Mouse (Mus musculus): ENCODE results near the gene Ovca2.
A peak's percentile ranks its signal among the peaks of the same experiment; 100 is the strongest.

Ovca2 gene

GRCm38 (mm10) chr11:75178672-75179208 lies at the start of gene Ovca2:
Gene Ovca2 (minus strand): TSS chr11:75178835.
- peak; percentile 89 for DNase-seq

- DNase-seq, result no peak
These were observed 49.0 kb upstream of the Ovca2 start for GRCm38 (mm10) chr11:75227632-75228031.

- no peak for DNase-seq
These were observed 46.2 kb upstream of the Ovca2 start for GRCm38 (mm10) chr11:75224835-75225234.

GRCm38 (mm10) chr11:75224062-75224461 lies 45.4 kb upstream of the Ovca2 start:
- DNase-seq, result no peak

GRCm38 (mm10) chr11:75220517-75221145 lies 42.0 kb upstream of the Ovca2 start:
- no peak for DNase-seq

- no peak for DNase-seq
These were observed 41.5 kb upstream of the Ovca2 start for GRCm38 (mm10) chr11:75220115-75220514.

GRCm38 (mm10) chr11:75214081-75214950 lies 35.7 kb upstream of the Ovca2 start:
- DNase-seq, result no peak

- DNase-seq, result peak; percentile 79
These were observed 34.9 kb upstream of the Ovca2 start for GRCm38 (mm10) chr11:75213372-75214080.

- DNase-seq, result peak; percentile 72
These were observed 34.2 kb upstream of the Ovca2 start for GRCm38 (mm10) chr11:75212876-75213275.

GRCm38 (mm10) chr11:75212031-75212667 lies 33.5 kb upstream of the Ovca2 start:
- DNase-seq, result peak; percentile 78

- DNase-seq, result peak; percentile 56
These were observed 32.1 kb upstream of the Ovca2 start for GRCm38 (mm10) chr11:75210755-75211154.

GRCm38 (mm10) chr11:75210093-75210492 lies 31.5 kb upstream of the Ovca2 start:
- peak; percentile 28 for DNase-seq

- peak; percentile 29 for DNase-seq
These were observed 30.7 kb upstream of the Ovca2 start for GRCm38 (mm10) chr11:75209363-75209762.

- peak; percentile 38 for DNase-seq
These were observed 27.7 kb upstream of the Ovca2 start for GRCm38 (mm10) chr11:75206347-75206746.

GRCm38 (mm10) chr11:75204472-75204871 lies 25.8 kb upstream of the Ovca2 start:
- peak; percentile 52 for DNase-seq

GRCm38 (mm10) chr11:75203926-75204325 lies 25.3 kb upstream of the Ovca2 start:
- peak; percentile 58 for DNase-seq

GRCm38 (mm10) chr11:75201721-75202120 lies 23.1 kb upstream of the Ovca2 start:
- DNase-seq, result peak; percentile 45

GRCm38 (mm10) chr11:75200935-75201334 lies 22.3 kb upstream of the Ovca2 start:
- peak; percentile 69 for DNase-seq

- DNase-seq, result no peak
These were observed 21.3 kb upstream of the Ovca2 start for GRCm38 (mm10) chr11:75199951-75200350.

GRCm38 (mm10) chr11:75198792-75199191 lies 20.2 kb upstream of the Ovca2 start:
- DNase-seq, result peak; percentile 87

- no peak for DNase-seq
These were observed 19.3 kb upstream of the Ovca2 start for GRCm38 (mm10) chr11:75197956-75198355.

GRCm38 (mm10) chr11:75196131-75196530 lies 17.5 kb upstream of the Ovca2 start:
- DNase-seq, result peak; percentile 68

All from cerebellum, adult 11-12 months (tissue).